Mouse (Mus musculus) CD4-positive, CD25-positive, alpha-beta regulatory T cell, adult 4 months (primary cell): ENCODE measurements around the gene 1700067K01Rik. TPM values are rescaled to one million over a fixed set of nuclear protein-coding genes. Genes with fewer than 3 reads are reported as not detected.

Experiments
- ATAC-seq: one replicate; pipeline ENCODE4 v1.8.0; 2017
- polyA plus RNA-seq, 2 experiments: library from polyadenylated mRNA; unstranded; fragments of 100-300 nt; shearing (Covaris generic); gene quantifications; one replicate each; pipeline ENCODE4 v1.2.1; 2017

Gene 1700067K01Rik
- polyA plus RNA-seq, 2 experiments from 2014 or later, result not detected

GRCm38 (mm10) chr8:84011705-84012498, 10.6 kb downstream of the 1700067K01Rik start, which contains the start of gene 2210011C24Rik:
TSS of gene 2210011C24Rik (minus strand) at chr8:84012171.
- ATAC-seq, result peak; percentile 27

- ATAC-seq, result no peak
Measured at GRCm38 (mm10) chr8:84012499-84013165, 11.3 kb downstream of the 1700067K01Rik start.

GRCm38 (mm10) chr8:84015833-84016232, 14.5 kb downstream of the 1700067K01Rik start:
- no peak for ATAC-seq

- ATAC-seq, result peak; percentile 36
Measured at GRCm38 (mm10) chr8:84019738-84020137, 18.4 kb downstream of the 1700067K01Rik start.

- ATAC-seq, result no peak
Measured at GRCm38 (mm10) chr8:84021096-84021495, 19.8 kb downstream of the 1700067K01Rik start, which contains the start of gene Palm3. TSS of gene Palm3 (plus strand) at chr8:84021471.

- no peak for ATAC-seq
Measured at GRCm38 (mm10) chr8:84021569-84021968, 20.3 kb downstream of the 1700067K01Rik start.

- no peak for ATAC-seq
Measured at GRCm38 (mm10) chr8:84023085-84023484, 21.8 kb downstream of the 1700067K01Rik start.

GRCm38 (mm10) chr8:84023631-84024030, 22.3 kb downstream of the 1700067K01Rik start:
- ATAC-seq, result no peak

- ATAC-seq, result no peak
Measured at GRCm38 (mm10) chr8:84024171-84024570, 22.9 kb downstream of the 1700067K01Rik start.

- peak; percentile 42 for ATAC-seq
Measured at GRCm38 (mm10) chr8:84025863-84026262, 24.6 kb downstream of the 1700067K01Rik start.

- peak; percentile 43 for ATAC-seq
Measured at GRCm38 (mm10) chr8:84027449-84027848, 26.1 kb downstream of the 1700067K01Rik start.

GRCm38 (mm10) chr8:84029272-84029671, 28.0 kb downstream of the 1700067K01Rik start:
- ATAC-seq, result no peak

- no peak for ATAC-seq
Measured at GRCm38 (mm10) chr8:84032777-84033176, 31.5 kb downstream of the 1700067K01Rik start.

- ATAC-seq, result no peak
Measured at GRCm38 (mm10) chr8:84038015-84038414, 36.7 kb downstream of the 1700067K01Rik start.

GRCm38 (mm10) chr8:84039050-84039449, 37.7 kb downstream of the 1700067K01Rik start:
- ATAC-seq, result no peak

- ATAC-seq, result peak; percentile 87
Measured at GRCm38 (mm10) chr8:84042066-84042947, 41.0 kb downstream of the 1700067K01Rik start, which contains the start of gene Il27ra. TSS of gene Il27ra (minus strand) at chr8:84042589.

- ATAC-seq, result no peak
Measured at GRCm38 (mm10) chr8:84042948-84043342, 41.6 kb downstream of the 1700067K01Rik start.

- ATAC-seq, result no peak
Measured at GRCm38 (mm10) chr8:84044103-84044502, 42.8 kb downstream of the 1700067K01Rik start.

- no peak for ATAC-seq
Measured at GRCm38 (mm10) chr8:84044900-84045299, 43.6 kb downstream of the 1700067K01Rik start, which contains the start of gene Rln3. TSS of gene Rln3 (minus strand) at chr8:84045000.

GRCm38 (mm10) chr8:84046505-84046904, 45.2 kb downstream of the 1700067K01Rik start:
- no peak for ATAC-seq

GRCm38 (mm10) chr8:84048171-84048570, 46.9 kb downstream of the 1700067K01Rik start:
- no peak for ATAC-seq

GRCm38 (mm10) chr8:84052746-84053145, 51.4 kb downstream of the 1700067K01Rik start:
- ATAC-seq, result no peak
